Mouse (Mus musculus): ENCODE data around the gene Ehmt1. TPM values are rescaled to one million over a fixed set of nuclear protein-coding genes. Genes with fewer than 3 reads are reported as not detected.

Gene Ehmt1
- polyA plus RNA-seq, 1 experiment from 2014 or later: 97.4 TPM

DNA sequence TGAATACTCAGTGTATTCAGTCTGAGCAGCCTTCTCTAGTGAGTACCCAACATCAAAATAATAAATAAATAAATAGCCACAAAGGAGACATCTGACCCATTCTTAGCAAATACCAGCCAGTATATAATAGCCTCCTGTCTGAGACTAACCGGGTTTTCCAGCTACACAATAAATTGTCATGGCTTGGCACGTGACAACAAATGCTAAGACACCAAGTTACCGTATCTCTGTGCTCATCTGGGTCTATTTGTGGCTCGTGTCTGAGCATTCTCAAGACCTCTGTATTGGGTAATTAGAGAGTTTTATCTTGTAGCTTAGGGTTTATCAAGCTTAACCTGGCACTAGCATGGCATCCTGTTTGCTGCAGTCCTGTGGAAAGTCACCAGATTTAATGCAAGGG, 22.7 kb upstream of the Ehmt1 start:
- 73% methylated on average over 4 of the region's 4 CpGs for WGBS
- Histone ChIP-seq H3K36me3 (replicated peaks; ENCODE audit: control insufficient read depth, insufficient read depth, low read depth, low read length) (no peaks in the 10 kb centered on the region), H3K4me3 (ENCODE audit: low read depth, low read length) (no peak overlapping the region), H3K27ac (replicated peaks; ENCODE audit: low read depth, low read length) (no peak overlapping the region), H3K27me3 (ENCODE audit: control insufficient read depth, insufficient read depth, low read length) (no peaks in the 10 kb centered on the region), H3K9ac (replicated peaks; ENCODE audit: low read length) (no peak overlapping the region), H3K9me3 (replicated peaks; ENCODE audit: control insufficient read depth, low read length) (no peaks in the 10 kb centered on the region), H3K4me2 (ENCODE audit: low read depth, low read length) (no peak overlapping the region), H3K4me1 (ENCODE audit: control insufficient read depth, insufficient read depth, low read length) (no peaks in the 10 kb centered on the region)
- ATAC-seq (replicated peaks; ENCODE audit: insufficient number of reproducible peaks, low FRiP score, low TSS enrichment, low read depth) (no peak), DNase-seq (ENCODE audit: low spot score) (no peak)

GRCm38 (mm10) chr2:24935057-24935796, 15.8 kb upstream of the Ehmt1 start, which contains the start of gene Arrdc1:
Gene Arrdc1, minus strand, starts transcription at chr2:24935252.
- 0 out of 2 replicates have a peak within 1 kb of the TSS, but pooled peaks have one; percentile 13 for H3K27ac ChIP-seq (replicated peaks; ENCODE audit: low read depth, low read length)
- H3K4me1 ChIP-seq (ENCODE audit: control insufficient read depth, insufficient read depth, low read length): no peaks in the 10 kb centered on the region
- ATAC-seq (replicated peaks; ENCODE audit: insufficient number of reproducible peaks, low FRiP score, low TSS enrichment, low read depth): peak; percentile 95
- under 1% methylated on average over 38 of the region's 49 CpGs for WGBS
- no peaks in the 10 kb centered on the region for H3K9me3 ChIP-seq (replicated peaks; ENCODE audit: control insufficient read depth, low read length)
- peak within 1 kb of the TSS; percentile 58 for H3K4me3 ChIP-seq (ENCODE audit: low read depth, low read length)
- H3K36me3 ChIP-seq (replicated peaks; ENCODE audit: control insufficient read depth, insufficient read depth, low read depth, low read length): no peaks in the 10 kb centered on the region
- DNase-seq (ENCODE audit: low spot score): peak; percentile 95
- peak within 1 kb of the TSS; percentile 95 for H3K4me2 ChIP-seq (ENCODE audit: low read depth, low read length)
- peak within 1 kb of the TSS; percentile 66 for H3K9ac ChIP-seq (replicated peaks; ENCODE audit: low read length)
- H3K27me3 ChIP-seq (ENCODE audit: control insufficient read depth, insufficient read depth, low read length): no peaks in the 10 kb centered on the region

GRCm38 (mm10) chr2:24934441-24934963, 15.1 kb upstream of the Ehmt1 start:
- Histone ChIP-seq H3K27me3 (ENCODE audit: control insufficient read depth, insufficient read depth, low read length) (no peaks in the 10 kb centered on the region), H3K4me3 (ENCODE audit: low read depth, low read length) (peak overlapping the region; percentile 58), H3K4me2 (ENCODE audit: low read depth, low read length) (peak overlapping the region; percentile 95), H3K36me3 (replicated peaks; ENCODE audit: control insufficient read depth, insufficient read depth, low read depth, low read length) (no peaks in the 10 kb centered on the region), H3K9me3 (replicated peaks; ENCODE audit: control insufficient read depth, low read length) (no peaks in the 10 kb centered on the region), H3K27ac (replicated peaks; ENCODE audit: low read depth, low read length) (0 out of 2 replicates have a peak overlapping the region, but pooled peaks have one; percentile 13), H3K9ac (replicated peaks; ENCODE audit: low read length) (peak overlapping the region; percentile 66), H3K4me1 (ENCODE audit: control insufficient read depth, insufficient read depth, low read length) (no peaks in the 10 kb centered on the region)
- DNase-seq (ENCODE audit: low spot score) (peak; percentile 11), ATAC-seq (replicated peaks; ENCODE audit: insufficient number of reproducible peaks, low FRiP score, low TSS enrichment, low read depth) (peak; percentile 54)
- WGBS: 4% methylated on average over 19 of the region's 19 CpGs

DNA sequence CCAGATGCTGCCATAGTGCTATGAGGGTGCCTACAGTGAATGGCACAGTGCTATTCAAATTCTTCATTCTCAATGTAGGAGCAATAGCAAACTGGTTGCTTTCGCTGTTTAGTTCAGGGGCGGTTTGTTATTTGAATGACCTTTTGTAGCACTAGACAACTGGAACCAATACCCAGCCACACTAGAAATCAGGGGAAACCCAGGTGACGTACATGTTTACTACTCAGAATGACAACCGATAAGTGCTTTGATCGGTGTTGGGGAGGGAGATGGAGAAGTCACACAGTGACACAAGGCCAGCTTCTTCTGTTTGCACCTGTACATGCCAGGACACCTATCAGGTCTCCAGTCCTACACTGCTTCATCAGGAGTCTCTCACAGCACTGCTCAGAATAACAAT, 10.2 kb upstream of the Ehmt1 start:
- 87% methylated on average over 5 of the region's 5 CpGs for WGBS
- Histone ChIP-seq H3K9ac (replicated peaks; ENCODE audit: low read length) (no peak overlapping the region), H3K9me3 (replicated peaks; ENCODE audit: control insufficient read depth, low read length) (no peaks in the 10 kb centered on the region), H3K4me2 (ENCODE audit: low read depth, low read length) (no peak overlapping the region), H3K27ac (replicated peaks; ENCODE audit: low read depth, low read length) (no peak overlapping the region), H3K4me1 (ENCODE audit: control insufficient read depth, insufficient read depth, low read length) (no peaks in the 10 kb centered on the region), H3K27me3 (ENCODE audit: control insufficient read depth, insufficient read depth, low read length) (no peaks in the 10 kb centered on the region), H3K36me3 (replicated peaks; ENCODE audit: control insufficient read depth, insufficient read depth, low read depth, low read length) (no peaks in the 10 kb centered on the region), H3K4me3 (ENCODE audit: low read depth, low read length) (no peak overlapping the region)
- no peak for DNase-seq (ENCODE audit: low spot score)
- ATAC-seq (replicated peaks; ENCODE audit: insufficient number of reproducible peaks, low FRiP score, low TSS enrichment, low read depth): no peak

- Histone ChIP-seq H3K27me3 (ENCODE audit: control insufficient read depth, insufficient read depth, low read length) (no peaks in the 10 kb centered on the region), H3K9ac (replicated peaks; ENCODE audit: low read length) (no peak overlapping the region), H3K27ac (replicated peaks; ENCODE audit: low read depth, low read length) (no peak overlapping the region), H3K4me2 (ENCODE audit: low read depth, low read length) (no peak overlapping the region), H3K4me1 (ENCODE audit: control insufficient read depth, insufficient read depth, low read length) (no peaks in the 10 kb centered on the region), H3K9me3 (replicated peaks; ENCODE audit: control insufficient read depth, low read length) (no peaks in the 10 kb centered on the region), H3K36me3 (replicated peaks; ENCODE audit: control insufficient read depth, insufficient read depth, low read depth, low read length) (no peaks in the 10 kb centered on the region), H3K4me3 (ENCODE audit: low read depth, low read length) (no peak overlapping the region)
- WGBS: 62% methylated on average over 2 of the region's 2 CpGs
- DNase-seq (ENCODE audit: low spot score) (no peak), ATAC-seq (replicated peaks; ENCODE audit: insufficient number of reproducible peaks, low FRiP score, low TSS enrichment, low read depth) (no peak)
These were observed 9.7 kb upstream of the Ehmt1 start for GRCm38 (mm10) chr2:24929119-24929518.

DNA sequence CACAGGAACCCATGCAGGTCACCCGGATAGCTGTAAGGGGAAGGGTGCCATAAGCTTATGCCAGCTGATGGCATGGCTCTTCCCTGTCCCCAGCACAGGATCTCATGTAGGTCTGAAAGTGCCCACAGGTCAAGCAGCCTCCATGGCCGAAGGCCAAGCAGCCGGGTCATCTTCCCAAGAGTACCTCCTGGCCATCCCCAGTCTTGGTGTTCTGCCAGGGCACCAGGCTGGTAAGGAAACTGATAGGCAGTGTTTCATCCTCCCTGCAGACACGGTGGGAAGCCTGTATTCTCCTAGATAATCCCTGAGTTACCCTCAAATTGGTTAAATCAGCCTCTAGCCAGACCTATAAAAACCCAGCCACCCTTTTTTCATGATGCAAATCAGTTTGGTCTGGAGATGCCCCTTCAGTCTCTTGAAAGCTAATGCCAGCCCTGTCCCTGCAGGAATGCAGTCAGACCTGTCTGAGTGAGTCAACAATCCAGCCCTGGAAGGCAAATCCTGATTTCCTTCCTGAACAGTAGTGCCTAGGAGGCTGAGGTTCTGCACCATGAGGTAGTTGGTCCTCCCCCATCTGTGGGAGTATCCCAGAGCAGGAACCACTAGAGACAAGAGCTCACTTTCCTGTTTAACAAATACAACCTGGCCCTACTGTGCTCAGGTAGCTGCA, 8.5 kb upstream of the Ehmt1 start:
- Histone ChIP-seq H3K9me3 (replicated peaks; ENCODE audit: control insufficient read depth, low read length) (no peaks in the 10 kb centered on the region), H3K9ac (replicated peaks; ENCODE audit: low read length) (no peak overlapping the region), H3K4me2 (ENCODE audit: low read depth, low read length) (no peak overlapping the region), H3K27me3 (ENCODE audit: control insufficient read depth, insufficient read depth, low read length) (no peaks in the 10 kb centered on the region), H3K36me3 (replicated peaks; ENCODE audit: control insufficient read depth, insufficient read depth, low read depth, low read length) (no peaks in the 10 kb centered on the region), H3K27ac (replicated peaks; ENCODE audit: low read depth, low read length) (no peak overlapping the region), H3K4me1 (ENCODE audit: control insufficient read depth, insufficient read depth, low read length) (no peaks in the 10 kb centered on the region), H3K4me3 (ENCODE audit: low read depth, low read length) (no peak overlapping the region)
- WGBS: 64% methylated on average over 4 of the region's 4 CpGs
- DNase-seq (ENCODE audit: low spot score): peak; percentile 43
- ATAC-seq (replicated peaks; ENCODE audit: insufficient number of reproducible peaks, low FRiP score, low TSS enrichment, low read depth): 0 out of 2 replicates have a peak, but pooled peaks have one; percentile 26

DNA sequence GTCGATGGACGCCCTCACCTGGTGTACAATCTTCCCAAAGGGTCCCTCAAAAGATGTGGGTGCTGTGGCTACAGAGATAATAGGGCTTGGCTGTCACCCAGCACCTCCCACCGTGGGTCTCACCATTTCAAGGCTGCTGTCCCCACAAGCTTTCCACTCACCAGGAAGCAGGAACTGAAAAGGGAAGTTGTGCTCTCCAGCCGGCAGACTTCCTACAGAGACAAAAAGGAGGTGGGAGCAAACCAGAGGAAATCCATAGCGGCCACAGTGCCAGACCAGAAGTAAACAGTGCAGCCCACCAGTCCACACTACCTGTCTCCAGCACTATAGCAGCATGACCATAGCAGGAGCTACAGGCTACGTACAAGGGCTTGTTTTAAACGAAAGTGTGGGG, 7.5 kb upstream of the Ehmt1 start:
- no peaks in the 10 kb centered on the region for H3K36me3 ChIP-seq (replicated peaks; ENCODE audit: control insufficient read depth, insufficient read depth, low read depth, low read length)
- ATAC-seq (replicated peaks; ENCODE audit: insufficient number of reproducible peaks, low FRiP score, low TSS enrichment, low read depth) (no peak), DNase-seq (ENCODE audit: low spot score) (no peak)
- 73% methylated on average over 7 of the region's 7 CpGs for WGBS
- no peaks in the 10 kb centered on the region for H3K27me3 ChIP-seq (ENCODE audit: control insufficient read depth, insufficient read depth, low read length)
- H3K9ac ChIP-seq (replicated peaks; ENCODE audit: low read length): no peak overlapping the region
- H3K4me2 ChIP-seq (ENCODE audit: low read depth, low read length): no peak overlapping the region
- H3K9me3 ChIP-seq (replicated peaks; ENCODE audit: control insufficient read depth, low read length): no peaks in the 10 kb centered on the region
- H3K27ac ChIP-seq (replicated peaks; ENCODE audit: low read depth, low read length): no peak overlapping the region
- H3K4me1 ChIP-seq (ENCODE audit: control insufficient read depth, insufficient read depth, low read length): no peaks in the 10 kb centered on the region
- no peak overlapping the region for H3K4me3 ChIP-seq (ENCODE audit: low read depth, low read length)
